Mouse (Mus musculus): ENCODE data around the gene E2f2. TPM values are rescaled to one million over a fixed set of nuclear protein-coding genes. Genes with fewer than 3 reads are reported as not detected.
A peak's percentile ranks its signal among the peaks of the same experiment; 100 is the strongest.

Gene E2f2
- total RNA-seq, 1 experiment from 2014 or later, result 13.6 TPM

DNA sequence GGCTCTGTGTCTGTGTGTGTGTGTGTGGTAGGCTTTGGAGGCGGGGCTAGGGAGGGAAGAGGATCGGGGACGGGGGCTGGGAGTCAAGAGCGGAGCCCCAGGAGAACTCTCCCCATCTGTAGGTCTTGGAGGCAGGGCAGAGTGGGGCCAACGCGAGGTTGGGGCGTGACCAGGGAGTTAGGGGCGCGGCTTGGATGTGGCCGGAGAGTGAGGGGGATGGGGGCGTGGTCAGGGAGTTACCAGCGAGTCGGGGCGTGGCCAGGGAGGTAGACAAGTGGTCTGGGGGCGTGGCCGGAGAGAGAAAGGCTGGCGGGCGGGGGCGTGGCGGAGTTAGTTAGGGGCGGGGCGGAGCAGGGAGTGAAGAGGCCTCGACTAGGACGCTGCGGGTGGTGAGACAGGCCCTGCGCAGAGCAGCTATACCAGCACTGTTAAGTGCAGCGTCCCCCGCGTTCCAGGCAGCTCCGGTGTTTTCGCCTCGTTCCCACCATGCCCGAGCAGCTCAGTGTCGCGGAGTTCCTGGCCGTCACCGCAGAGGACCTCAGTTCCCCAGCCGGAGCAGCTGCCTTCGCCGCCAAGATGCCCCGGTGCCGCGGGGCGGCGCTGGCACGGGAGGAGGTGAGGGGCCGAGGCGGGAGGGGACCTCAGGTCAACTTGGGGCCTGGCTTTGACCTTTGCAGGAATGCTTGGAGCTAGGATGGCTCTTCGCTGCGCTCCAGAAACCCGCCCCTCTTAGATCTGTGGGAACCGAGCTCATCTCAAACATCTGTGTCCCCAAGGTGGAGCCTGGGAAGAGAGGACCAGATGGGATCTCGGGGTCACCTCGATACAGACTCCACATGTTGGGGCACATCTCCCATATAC is 34.1 kb downstream of the E2f2 start, which contains the start of gene Asap3:
Gene Asap3, plus strand, starts transcription at position 333 of the 861 bp plus-strand sequence.
- peak; percentile 98 for DNase-seq

- DNase-seq, result peak; percentile 24
These were observed 34.7 kb downstream of the E2f2 start for GRCm38 (mm10) chr4:136206943-136207342.

DNA sequence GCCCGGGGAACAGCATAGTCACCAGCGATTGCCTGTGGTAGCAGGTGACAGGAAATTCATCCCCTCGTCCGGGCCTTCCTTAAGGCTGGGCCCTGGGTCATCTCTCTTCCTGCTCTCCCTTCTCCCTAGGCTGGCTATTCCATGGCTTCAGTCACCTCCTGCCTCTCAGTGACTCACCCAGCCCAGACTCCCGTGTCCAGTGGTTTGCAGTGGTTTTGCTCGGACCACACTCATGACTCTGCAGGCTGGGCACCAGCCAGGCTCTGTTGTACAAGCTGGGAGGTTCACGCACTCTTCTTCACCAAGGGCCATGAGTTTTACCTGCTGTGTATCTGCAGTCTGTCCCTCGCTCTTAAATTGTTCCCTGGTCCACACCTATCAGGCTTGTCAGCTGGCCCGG is 38.7 kb downstream of the E2f2 start:
- peak; percentile 33 for DNase-seq

- peak; percentile 67 for DNase-seq
These were observed 41.4 kb downstream of the E2f2 start for GRCm38 (mm10) chr4:136213629-136214028.

- DNase-seq, result no peak
These were observed 42.6 kb downstream of the E2f2 start for GRCm38 (mm10) chr4:136214828-136215227.

- DNase-seq, result no peak
These were observed 43.4 kb downstream of the E2f2 start for GRCm38 (mm10) chr4:136215576-136215975.

DNA sequence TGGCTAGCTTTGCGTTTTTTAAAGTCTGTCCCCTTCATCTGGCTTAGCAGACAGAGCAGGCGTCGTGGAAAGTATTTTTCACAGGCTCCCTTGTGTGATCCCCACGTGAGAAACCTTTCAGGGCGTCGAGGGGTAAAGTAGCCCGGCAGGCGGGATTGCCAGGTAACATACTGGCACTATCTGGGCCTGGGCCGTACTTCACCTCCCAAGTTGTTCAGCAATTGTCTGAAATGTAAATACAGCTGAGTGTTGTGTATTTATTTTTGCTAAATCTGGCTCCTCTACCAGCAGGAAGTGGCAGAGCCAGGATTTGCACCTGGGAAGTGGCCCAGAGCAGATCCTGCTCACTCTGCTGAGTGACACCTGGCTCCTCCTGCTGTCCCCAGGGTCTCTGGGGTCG is 44.9 kb downstream of the E2f2 start:
- no peak for DNase-seq

- peak; percentile 67 for DNase-seq
These were observed 46.5 kb downstream of the E2f2 start for GRCm38 (mm10) chr4:136218595-136219214.

DNA sequence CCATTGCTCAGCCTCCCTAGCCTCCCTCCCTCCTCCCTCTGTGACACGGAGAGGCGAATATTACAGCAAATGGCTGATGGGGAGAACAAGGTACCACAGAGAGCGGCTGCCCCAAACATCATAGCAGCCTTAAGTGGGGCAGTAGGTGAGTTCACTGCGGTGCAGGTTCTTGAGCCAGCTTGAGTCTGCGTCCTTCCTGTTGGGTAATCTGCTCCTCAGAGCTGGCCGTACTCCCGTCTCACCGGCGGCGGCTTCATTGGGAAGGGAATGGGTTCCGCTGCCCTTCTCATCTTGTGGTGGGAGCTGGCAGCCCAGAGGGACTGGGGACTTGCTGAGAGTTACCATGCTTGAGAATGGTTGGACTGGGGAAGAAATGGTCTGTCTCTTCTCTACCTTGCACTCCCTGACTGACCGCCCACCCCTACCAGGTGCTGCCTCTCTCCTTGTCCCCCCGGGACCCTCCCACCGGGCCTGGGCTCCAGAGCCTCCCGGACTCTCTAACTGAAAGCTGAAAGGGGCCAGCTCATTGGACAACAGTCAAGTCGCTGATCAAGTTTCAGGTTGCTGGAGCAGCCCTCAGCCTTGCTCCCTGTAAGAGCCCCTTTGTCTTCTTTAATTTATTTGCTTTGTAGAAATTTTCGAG is 48.1 kb downstream of the E2f2 start:
- DNase-seq, result no peak

- no peak for DNase-seq
These were observed 51.5 kb downstream of the E2f2 start for GRCm38 (mm10) chr4:136223549-136224239.

DNA sequence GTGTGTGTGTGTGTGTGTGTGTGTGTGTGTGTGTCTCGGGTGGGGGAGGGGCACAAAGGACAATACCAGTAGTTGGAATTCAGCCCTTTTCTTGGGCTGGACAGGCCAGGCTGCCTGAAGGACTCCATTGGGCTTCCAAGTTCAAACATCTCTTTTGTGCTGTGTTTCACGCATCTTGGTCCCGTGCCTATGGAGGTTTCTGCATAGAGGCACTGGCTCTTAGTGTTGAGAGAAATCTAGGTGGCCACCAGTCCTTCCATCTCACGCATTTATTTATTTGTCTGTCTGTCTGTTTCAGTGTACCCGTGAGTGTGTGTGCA is 52.0 kb downstream of the E2f2 start:
- no peak for DNase-seq

DNA sequence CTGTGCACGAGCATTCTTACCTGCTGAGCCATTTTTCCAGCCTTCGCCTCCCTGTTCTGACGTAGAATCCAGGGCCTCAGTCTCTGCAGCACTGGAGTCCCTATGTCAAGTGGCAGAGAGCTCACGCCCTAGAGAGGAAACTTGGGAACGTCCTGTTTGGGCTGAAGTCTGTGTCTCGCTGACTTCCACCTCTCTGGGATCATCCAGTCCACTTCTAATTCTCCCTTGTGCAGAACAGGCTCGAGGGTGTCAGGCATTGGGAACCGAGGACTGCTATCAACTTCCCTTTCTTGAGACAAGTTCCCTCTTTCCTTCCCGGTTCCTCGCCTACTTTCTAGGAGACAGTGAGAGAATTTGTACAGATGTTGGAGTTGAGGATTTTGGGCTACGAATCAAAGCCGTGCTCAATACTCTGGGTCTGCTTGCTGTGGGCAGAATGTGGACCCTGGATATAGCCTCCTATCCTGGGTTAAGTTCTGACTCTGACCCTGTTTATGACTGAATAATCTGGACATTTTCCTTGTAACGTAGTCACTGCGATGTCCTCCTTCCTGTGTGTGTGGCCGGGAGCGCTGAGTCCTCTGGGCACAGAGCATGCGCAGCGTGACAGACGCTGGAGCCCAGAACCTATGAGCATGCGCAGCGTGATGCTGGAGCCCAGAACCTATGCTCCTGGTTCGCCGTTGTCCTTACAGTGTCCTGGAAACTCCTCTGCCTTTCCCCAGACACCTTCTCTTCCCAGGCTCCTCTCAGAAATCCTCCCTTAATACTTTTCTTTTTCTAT is 52.7 kb downstream of the E2f2 start:
- DNase-seq, result no peak

GRCm38 (mm10) chr4:136227408-136227807 is 55.2 kb downstream of the E2f2 start:
- DNase-seq, result peak; percentile 57

- DNase-seq, result no peak
These were observed 56.4 kb downstream of the E2f2 start for GRCm38 (mm10) chr4:136228640-136229039.

- DNase-seq, result no peak
These were observed 66.5 kb downstream of the E2f2 start for GRCm38 (mm10) chr4:136238669-136239068.

- DNase-seq, result no peak
These were observed 66.9 kb downstream of the E2f2 start for GRCm38 (mm10) chr4:136239111-136239510.

- peak; percentile 89 for DNase-seq
These were observed 67.4 kb downstream of the E2f2 start for GRCm38 (mm10) chr4:136239622-136240021.

DNA sequence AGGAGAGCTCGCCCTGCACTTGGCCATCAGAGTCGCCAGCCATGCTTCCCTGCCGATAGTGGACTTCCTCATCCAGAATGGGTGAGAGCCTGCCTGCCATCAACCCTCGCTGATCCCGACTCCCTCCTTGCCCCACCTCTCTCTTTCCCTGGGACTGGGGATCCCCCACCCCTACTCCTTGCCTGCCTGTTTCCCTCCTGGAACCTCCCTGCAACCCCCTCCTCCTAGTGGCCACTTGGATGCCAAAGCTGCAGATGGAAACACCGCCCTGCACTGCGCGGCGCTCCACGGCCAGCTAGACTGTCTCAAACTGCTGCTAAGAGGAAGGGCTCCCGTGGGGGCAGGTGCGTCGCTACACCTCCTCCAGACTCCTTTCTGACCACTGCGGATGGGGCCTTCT is 67.9 kb downstream of the E2f2 start:
- DNase-seq, result no peak

GRCm38 (mm10) chr4:136240955-136241354 is 68.8 kb downstream of the E2f2 start:
- DNase-seq, result no peak

- peak; percentile 61 for DNase-seq
These were observed 70.0 kb downstream of the E2f2 start for GRCm38 (mm10) chr4:136242065-136242703.

DNA sequence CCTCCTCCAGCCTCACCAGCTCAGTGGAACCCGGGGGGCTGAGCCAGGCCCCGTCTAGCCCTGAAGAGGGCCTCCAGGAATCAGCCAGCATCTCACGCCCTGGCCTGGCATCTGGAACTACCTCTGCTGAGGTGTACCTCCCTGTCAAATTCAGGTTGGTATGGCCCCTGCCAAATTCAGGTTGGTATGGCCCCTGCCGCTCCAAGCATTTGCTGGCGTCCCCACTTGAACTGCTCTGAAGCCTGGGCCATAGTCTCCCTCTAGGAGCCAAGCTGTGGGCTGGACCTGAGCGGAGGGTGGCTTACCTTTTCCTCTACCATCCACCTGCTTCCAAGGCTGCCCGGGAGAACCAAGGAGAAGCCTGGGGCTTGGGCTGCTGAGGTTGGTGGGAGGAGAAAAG is 70.5 kb downstream of the E2f2 start:
- DNase-seq, result no peak

Data from adrenal gland, postnatal 14 days (tissue).